In the genomic region with DNA sequence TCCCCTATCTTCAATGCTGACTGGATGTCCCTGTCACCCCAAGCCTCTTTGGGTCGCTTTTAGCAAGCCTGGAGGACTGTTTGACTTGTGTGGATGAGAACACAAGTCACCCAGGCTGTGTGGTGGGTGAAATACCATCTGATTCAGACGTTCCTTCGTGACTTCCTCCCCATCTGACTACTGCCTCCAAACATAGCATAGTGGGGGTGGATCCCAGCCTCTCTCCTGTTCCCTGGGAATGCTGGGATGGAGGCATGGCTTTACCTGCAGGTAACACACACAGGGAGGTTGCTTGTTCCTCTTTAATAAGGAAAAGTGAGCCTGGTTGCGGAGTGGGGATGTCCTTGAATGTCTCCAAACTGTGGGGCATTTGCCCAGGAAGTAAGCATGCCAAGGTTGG, we compare ENCODE assay signal across 28 mouse cellular contexts.
A peak's percentile ranks its signal among the peaks of the same experiment; 100 is the strongest.
DNase-seq lines count a peak whose midpoint lies in the region; ATAC-seq lines count a peak whose summit lies in the region.
"Had no signal": no experiment of that assay in that cellular context is flagged by ENCODE, and none has a peak within 500 bp of the region (broad histone marks: within the 10 kb centered on the region; RNA-seq: fewer than 3 reads in every experiment).

No protein-coding gene starts in this region.

- H3K4me2 ChIP-seq in midbrain, embryonic 15.5 days = no peak overlapping the region
- H3K4me2 ChIP-seq: embryonic facial prominence, embryonic 12.5 days; hindbrain, embryonic 14.5 days; liver, embryonic 11.5 days; neural tube, embryonic 15.5 days; stomach, embryonic 15.5 days had no signal

- no peak overlapping the region for H3K4me3 ChIP-seq in midbrain, embryonic 15.5 days
- H3K4me3 ChIP-seq: embryonic facial prominence, embryonic 12.5 days; heart, adult 2 months; midbrain, embryonic 10.5 days; neural tube, embryonic 15.5 days; stomach, embryonic 15.5 days had no signal

- H3K27ac ChIP-seq in midbrain, embryonic 15.5 days = no peak overlapping the region
- H3K27ac ChIP-seq: embryonic facial prominence, embryonic 12.5 days; heart, adult 2 months; hindbrain, embryonic 14.5 days; kidney, postnatal 0 days; midbrain, embryonic 10.5 days; neural tube, embryonic 15.5 days; stomach, embryonic 15.5 days had no signal

- 0 out of 2 replicates have a peak, but pooled peaks cover 2% of the 10 kb centered on the region for H3K4me1 ChIP-seq in midbrain, embryonic 15.5 days
- H3K4me1 ChIP-seq: embryonic facial prominence, embryonic 12.5 days; midbrain, embryonic 10.5 days; neural tube, embryonic 15.5 days; stomach, embryonic 15.5 days had no signal

- intact Hi-C loops in left cerebral cortex, postnatal 4 days (cut with DNase I) = loop anchor here (10.0 kb wide), 1 partner anchor 266 kb away; no protein-coding TSS in a partner anchor

- 81% methylated on average over 4 of the region's 4 CpGs for WGBS in midbrain, embryonic 15.5 days

- ATAC-seq in midbrain, embryonic 15.5 days (replicated peaks) = no peak
- ATAC-seq: forebrain, postnatal 0 days; inflammation-experienced regulatory T-cells, adult 6 months; Patski had no signal

- no peak overlapping the region for H3K9ac ChIP-seq in midbrain, embryonic 15.5 days
- H3K9ac ChIP-seq: embryonic facial prominence, embryonic 12.5 days; forebrain, postnatal 0 days; hindbrain, embryonic 14.5 days; neural tube, embryonic 15.5 days; stomach, embryonic 15.5 days had no signal

- H3K27me3 ChIP-seq in midbrain, embryonic 15.5 days (replicated peaks) = no peaks in the 10 kb centered on the region
- H3K27me3 ChIP-seq: CH12.LX; embryonic facial prominence, embryonic 12.5 days; neural tube, embryonic 15.5 days; Patski; stomach, embryonic 15.5 days had no signal

- H3K9me3 ChIP-seq in midbrain, embryonic 15.5 days = no peaks in the 10 kb centered on the region
- H3K9me3 ChIP-seq: embryonic facial prominence, embryonic 12.5 days; midbrain, embryonic 10.5 days; neural tube, embryonic 15.5 days; stomach, embryonic 15.5 days had no signal

- DNase-seq in heart, adult 11 months = peak; percentile 79
- no peak for DNase-seq in heart, postnatal 4 days
- peak; percentile 62 for DNase-seq in left cerebral cortex, adult 18-20 months (ENCODE audit: low spot score in 2 of 2)
- DNase-seq in left cerebral cortex, postnatal 4 days = no peak
- DNase-seq in frontal cortex, postnatal 36 days (ENCODE audit: low spot score in 2 of 2) = peak; percentile 58 to 62
- DNase-seq in layer of hippocampus, postnatal 36 days = peak; percentile 46 to 47
- DNase-seq in natural killer cell, adult 2 months (ENCODE audit: low spot score in 2 of 2) = no peak
- DNase-seq: cerebellum, adult 18-20 months; cerebellum, postnatal 25 days; forebrain, postnatal 0 days; gastrocnemius, postnatal 25 days; heart, adult 2 months; heart, postnatal 36 days; kidney, adult 2 months; lung, adult 18-20 months; lung, postnatal 10 days had no signal

- H3K36me3 ChIP-seq in midbrain, embryonic 15.5 days (replicated peaks) = no peaks in the 10 kb centered on the region
- H3K36me3 ChIP-seq: embryonic facial prominence, embryonic 12.5 days; G1E; midbrain, embryonic 10.5 days; neural tube, embryonic 15.5 days; stomach, embryonic 15.5 days had no signal

Comparison
In these comparisons a context has a peak if more than half of its experiments do, and no peak if none do; other contexts are left out.
1. DNase-seq: peak in heart, adult 11 months (single experiment), left cerebral cortex, adult 18-20 months (2 of 2), frontal cortex, postnatal 36 days (2 of 2) and layer of hippocampus, postnatal 36 days (2 of 2); none in heart, postnatal 4 days (single experiment), left cerebral cortex, postnatal 4 days (single experiment) and natural killer cell, adult 2 months (0 of 2).